Comparison of ENCODE assay signal across 8 mouse cellular contexts in the genomic region with DNA sequence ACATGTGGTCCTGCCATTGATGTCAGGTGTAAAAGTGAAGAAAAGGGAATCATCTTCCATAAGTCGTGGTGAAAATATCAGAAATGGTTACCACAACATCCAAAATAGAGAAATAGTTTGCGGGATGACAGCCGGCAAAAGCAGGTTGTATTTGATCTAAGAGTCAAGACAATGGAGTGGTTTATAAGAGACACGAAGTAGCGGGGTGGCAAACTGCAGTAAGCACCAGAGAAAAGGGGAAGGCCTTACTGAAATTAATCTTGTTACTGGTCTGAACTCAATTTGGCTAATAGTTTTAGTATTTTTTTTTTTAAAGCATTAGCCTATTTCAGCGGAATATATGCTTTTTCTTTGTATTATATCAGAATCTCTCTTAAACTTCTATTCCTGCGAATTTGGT. TPM values are rescaled to one million over a fixed set of nuclear protein-coding genes. Genes with fewer than 3 reads are reported as not detected.
DNase-seq lines count a peak whose midpoint lies in the region; ATAC-seq and TF ChIP-seq lines count a peak whose summit lies in the region.

No protein-coding gene starts in this region.

- no peaks in the 10 kb centered on the region for H3K9me3 ChIP-seq in embryonic facial prominence, embryonic 15.5 days (replicated peaks)
- H3K9me3 ChIP-seq in limb, embryonic 10.5 days (replicated peaks): no peaks in the 10 kb centered on the region
- no peaks in the 10 kb centered on the region for H3K9me3 ChIP-seq in neural tube, embryonic 14.5 days (ENCODE audit: control insufficient read depth, low read length)

- H3K27me3 ChIP-seq in embryonic facial prominence, embryonic 15.5 days: no peaks in the 10 kb centered on the region
- H3K27me3 ChIP-seq in limb, embryonic 10.5 days (ENCODE audit: low read depth, poor library complexity, severe bottlenecking): no peaks in the 10 kb centered on the region
- H3K27me3 ChIP-seq in neural tube, embryonic 14.5 days (ENCODE audit: control insufficient read depth, insufficient read depth, low read length): no peaks in the 10 kb centered on the region

- intact Hi-C loops in left cerebral cortex, adult 2 months (cut with DNase I): loop anchor here (2.0 to 10.0 kb wide), 5 partner anchors 73 to 1145 kb away; a partner anchor contains a TSS

- no peak overlapping the region for H3K9ac ChIP-seq in embryonic facial prominence, embryonic 15.5 days
- no peak overlapping the region; the same call in 1 of the 2 replicates for H3K9ac ChIP-seq in neural tube, embryonic 14.5 days (replicated peaks; ENCODE audit: low read depth, low read length)

- no peaks in the 10 kb centered on the region for H3K36me3 ChIP-seq in embryonic facial prominence, embryonic 15.5 days
- no peaks in the 10 kb centered on the region for H3K36me3 ChIP-seq in limb, embryonic 10.5 days
- no peaks in the 10 kb centered on the region for H3K36me3 ChIP-seq in neural tube, embryonic 14.5 days (ENCODE audit: control insufficient read depth, insufficient read depth, low read length)

- H3K4me2 ChIP-seq in embryonic facial prominence, embryonic 15.5 days (replicated peaks): peak overlapping the region; percentile 79
- H3K4me2 ChIP-seq in neural tube, embryonic 14.5 days (ENCODE audit: low read depth, low read length): peak overlapping the region; percentile 67

- no peak for TF ChIP-seq CTCF in left cerebral cortex, adult 2 months (IDR thresholded peaks at IDR 0.05)

- H3K4me1 ChIP-seq in embryonic facial prominence, embryonic 15.5 days: peaks cover 17% of the 10 kb centered on the region
- H3K4me1 ChIP-seq in limb, embryonic 10.5 days: peaks cover 53% of the 10 kb centered on the region
- peaks cover 18% of the 10 kb centered on the region for H3K4me1 ChIP-seq in neural tube, embryonic 14.5 days (ENCODE audit: control insufficient read depth, insufficient read depth, low read length)

- DNase-seq in left cerebral cortex, adult 2 months (ENCODE audit: extremely low spot score in 1 of 2, low spot score in 2 of 2): no peak
- DNase-seq in left cerebral cortex, adult 18-20 months (ENCODE audit: low spot score in 2 of 2): no peak
- no peak for DNase-seq in limb, embryonic 10.5 days (ENCODE audit: low spot score)
- no peak for DNase-seq in adipocyte (ENCODE audit: low spot score)
- no peak for DNase-seq in left cerebral cortex, adult 9 months (ENCODE audit: low spot score in 2 of 2)
- no peak for DNase-seq in thymus, postnatal 10 days (ENCODE audit: low spot score in 2 of 2)

- WGBS in embryonic facial prominence, embryonic 15.5 days: 9% methylated on average over 7 of the region's 7 CpGs
- WGBS in limb, embryonic 10.5 days: 27% methylated on average over 7 of the region's 7 CpGs
- 15% methylated on average over 7 of the region's 7 CpGs for WGBS in neural tube, embryonic 14.5 days

- ATAC-seq in embryonic facial prominence, embryonic 15.5 days (ENCODE audit: insufficient number of reproducible peaks, low FRiP score, low TSS enrichment, low read depth): no peak
- ATAC-seq in neural tube, embryonic 14.5 days (ENCODE audit: low read depth): no peak

- peak overlapping the region; percentile 100 for H3K27ac ChIP-seq in left cerebral cortex, adult 2 months
- H3K27ac ChIP-seq in embryonic facial prominence, embryonic 15.5 days (replicated peaks): peak overlapping the region; percentile 99
- peak overlapping the region; percentile 99; the same call in 1 of the 2 replicates for H3K27ac ChIP-seq in limb, embryonic 10.5 days
- H3K27ac ChIP-seq in neural tube, embryonic 14.5 days (ENCODE audit: low read depth, low read length): peak overlapping the region; percentile 100

- H3K4me3 ChIP-seq in left cerebral cortex, adult 2 months: peak overlapping the region; percentile 98
- peak overlapping the region; percentile 86 for H3K4me3 ChIP-seq in embryonic facial prominence, embryonic 15.5 days (replicated peaks)
- H3K4me3 ChIP-seq in limb, embryonic 10.5 days: peak overlapping the region; percentile 88
- peak overlapping the region; percentile 88 for H3K4me3 ChIP-seq in neural tube, embryonic 14.5 days (ENCODE audit: low read depth, low read length)

RNA-seq across cellular contexts. Expression of a gene that starts 2.7 kb away (rescaled TPM):
- 100 to 1,000 TPM; 314 to 334 TPM for total RNA-seq in left cerebral cortex, adult 2 months (2021)
- 100 to 1,000 TPM; 326 to 345 TPM for total RNA-seq in left cerebral cortex, adult 18-20 months (2021)
- 55.4 and 55.6 TPM in 2 replicates for polyA plus RNA-seq in embryonic facial prominence, embryonic 15.5 days (2015; fragmentation: Nextera tagmentation; extraction: Ambion mirVana)
- 42.1 and 51.1 TPM in 2 replicates for polyA plus RNA-seq in limb, embryonic 10.5 days (2016; fragmentation: Nextera tagmentation; extraction: Ambion mirVana)
- polyA plus RNA-seq in neural tube, embryonic 14.5 days (2014; fragmentation: Nextera tagmentation; extraction: Ambion mirVana): 86.7 and 106 TPM in 2 replicates
